Mouse (Mus musculus) urinary bladder, adult 18-20 months (tissue): ENCODE measurements at regions not wholly inside any gene's neighbourhood (a gene's known extent, or its start where the extent isn't known, plus 50 kb on each side); places are given as distances from the start of the nearest gene placed in this dataset.
A peak's percentile ranks its signal among the peaks of the same experiment; 100 is the strongest.

Source experiments
- DNase-seq, 2 experiments: peaks; one replicate each; pipeline ENCODE4 v3.0.0; 2022; ENCODE audit warnings: low spot score in 2 of 2, mixed read lengths in 2 of 2

GRCm38 (mm10) chr2:30676450-30676832, 81.6 kb downstream of the Cstad start:
- no peak for DNase-seq

DNA sequence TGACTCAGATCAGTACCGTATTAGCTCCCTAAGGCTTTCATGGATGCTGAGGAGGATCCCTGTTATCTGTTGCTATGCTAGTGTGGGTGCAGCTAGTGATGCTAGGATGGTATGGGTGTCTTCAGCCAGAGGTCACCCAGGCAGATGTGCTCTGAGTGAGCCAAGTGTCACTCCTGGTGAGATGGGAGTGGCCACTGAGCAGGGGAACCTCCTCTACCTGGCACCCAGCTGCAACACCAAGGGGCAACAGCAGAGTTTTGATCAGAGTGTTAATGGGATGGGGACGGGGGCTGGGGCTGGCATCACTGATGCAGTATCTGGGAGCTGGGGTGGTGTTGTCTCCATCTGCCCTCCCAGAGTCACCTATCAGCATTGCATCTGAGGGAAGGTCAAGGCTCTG, 81.0 kb downstream of the Cstad start:
- DNase-seq: no peak

GRCm38 (mm10) chr2:30670836-30671586, 76.2 kb downstream of the Cstad start:
- no peak for DNase-seq

GRCm38 (mm10) chr2:30667468-30667867, 72.6 kb downstream of the Cstad start:
- DNase-seq: no peak

DNA sequence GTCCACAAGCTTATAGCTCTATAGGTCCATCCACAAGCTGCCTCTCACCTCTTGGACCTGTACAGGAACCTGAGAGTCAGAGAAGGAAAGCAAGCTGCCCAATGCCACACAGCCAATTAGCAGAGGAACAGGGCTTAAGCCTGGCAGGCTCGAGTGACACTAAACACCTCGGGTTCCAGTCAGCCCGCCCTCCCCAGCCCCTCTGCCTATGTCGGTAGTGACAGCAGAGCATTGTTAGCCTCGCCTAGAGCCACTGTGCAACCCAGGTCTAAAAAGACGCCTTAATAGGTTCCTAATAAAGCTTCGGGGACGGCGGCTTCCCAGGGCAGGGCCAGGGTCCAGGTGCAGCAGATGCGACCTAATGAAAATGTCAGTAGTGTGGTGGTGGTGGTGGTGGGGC, 66.3 kb downstream of the Cstad start:
- no peak for DNase-seq

DNA sequence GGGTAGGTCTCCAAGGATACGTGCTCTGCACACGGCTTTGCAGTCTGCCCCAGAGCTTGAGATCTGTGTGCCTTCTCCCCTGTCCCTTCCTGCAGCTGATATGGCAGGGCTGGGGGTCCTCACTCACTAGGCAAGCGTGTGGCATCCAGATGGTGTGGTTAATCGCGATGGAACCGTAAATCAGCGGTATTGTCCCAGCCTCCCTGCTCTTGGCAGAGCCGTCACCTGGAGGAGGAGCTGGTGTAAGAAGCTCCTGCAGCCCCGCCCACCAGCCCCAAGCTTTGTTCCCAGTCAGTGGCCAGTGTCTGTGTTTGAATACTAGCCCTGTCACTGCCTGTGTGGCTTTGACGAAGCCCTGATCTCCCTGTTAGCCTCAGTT, 65.8 kb downstream of the Cstad start:
- no peak for DNase-seq

DNA sequence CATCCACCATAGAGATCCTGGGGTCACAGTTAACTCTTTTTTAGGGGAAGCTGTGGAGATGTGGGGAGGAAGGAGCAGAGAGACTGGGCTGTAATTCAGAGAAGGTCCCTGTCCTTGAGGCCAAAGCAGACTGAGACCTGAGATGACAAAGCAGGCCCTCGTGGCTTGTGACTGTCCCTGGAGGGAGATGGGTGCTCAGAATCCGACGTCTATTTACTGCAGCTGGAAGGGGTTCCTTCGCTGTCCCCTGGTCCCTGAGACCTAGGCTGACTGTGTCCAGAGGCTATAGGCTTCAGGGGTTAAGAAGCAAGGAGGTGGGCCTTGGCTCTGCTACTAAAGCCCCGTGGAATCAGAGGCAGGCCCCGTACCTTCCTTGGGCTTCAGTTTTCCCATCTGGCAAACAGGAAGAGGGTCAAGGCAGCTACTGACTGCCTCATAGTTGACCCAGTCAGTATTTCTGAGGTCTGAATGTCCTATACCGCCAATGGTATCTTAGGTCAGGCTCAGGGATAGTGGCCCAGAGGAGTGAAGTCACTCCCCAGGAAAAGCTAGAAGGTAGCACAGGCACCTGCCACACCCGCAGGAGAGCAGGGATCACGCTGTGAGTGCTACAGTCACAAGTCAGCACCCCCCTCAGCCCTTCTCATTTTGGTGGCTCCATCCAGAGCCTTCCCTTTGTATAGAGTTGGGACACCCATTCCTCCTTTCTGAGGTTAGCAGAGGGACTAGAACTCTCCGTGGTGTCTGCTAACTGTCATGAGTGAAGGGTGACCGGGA, 65.2 kb downstream of the Cstad start:
- DNase-seq: no peak

DNA sequence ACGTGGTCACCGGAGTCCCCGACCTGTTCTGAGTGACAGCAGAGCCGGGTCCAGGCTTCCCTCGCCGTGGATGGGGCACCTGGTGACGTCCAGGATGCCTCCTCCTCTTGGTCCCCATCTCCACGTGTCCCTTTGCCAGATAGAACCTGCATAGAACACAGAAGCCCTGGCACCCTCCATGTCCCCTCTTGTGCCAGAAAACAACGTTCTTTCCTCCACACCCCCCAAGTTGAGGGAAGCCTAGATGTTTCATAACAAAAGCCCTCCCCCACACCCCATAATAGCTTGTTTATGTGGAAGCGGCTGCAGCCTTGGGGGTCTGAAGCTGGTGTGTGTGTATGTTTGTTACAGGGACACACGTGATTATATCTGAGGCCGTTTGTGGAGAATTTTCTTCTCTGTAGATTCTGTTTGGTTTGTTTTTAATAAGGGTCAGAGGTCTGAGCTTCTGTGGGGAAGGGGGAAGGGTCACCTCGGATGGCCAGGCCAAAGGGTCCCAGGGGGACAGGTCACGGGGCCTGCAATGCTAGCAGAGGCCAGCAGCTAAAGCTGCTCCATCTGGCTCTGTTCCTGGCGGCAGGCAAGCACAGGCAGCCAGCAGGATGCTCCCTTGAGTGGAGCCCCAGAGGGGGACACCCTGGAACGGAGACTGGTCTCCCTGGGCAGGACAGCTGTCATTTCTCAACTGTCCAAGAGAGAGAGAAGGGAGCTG, 64.2 kb downstream of the Cstad start:
- DNase-seq: peak; percentile 39 to 48
